Mouse (Mus musculus): ENCODE data around the gene Cds2. TPM values are rescaled to one million over a fixed set of nuclear protein-coding genes. Genes with fewer than 3 reads are reported as not detected.
"Not testable (repeated sequence)": the region's sequence is repeated elsewhere in the genome, so short reads cannot be mapped to it uniquely, and the experiment has no call there.

Cds2 gene
- polyA plus RNA-seq, 1 experiment from 2014 or later, result 33.5 TPM

- ATAC-seq (ENCODE audit: low FRiP score, low read depth), result no peak
- Histone ChIP-seq H3K27ac (replicated peaks) (no peak overlapping the region), H3K27me3 (no peaks in the 10 kb centered on the region), H3K9ac (replicated peaks) (no peak overlapping the region), H3K9me3 (no peaks in the 10 kb centered on the region), H3K36me3 (peaks cover 65% of the 10 kb centered on the region), H3K4me3 (no peak overlapping the region), H3K4me2 (replicated peaks) (no peak overlapping the region), H3K4me1 (no peaks in the 10 kb centered on the region)
- WGBS, result 91% methylated on average over 7 of the region's 7 CpGs
Measured at GRCm38 (mm10) chr2:132305165-132305564, 42.2 kb downstream of the Cds2 start.

GRCm38 (mm10) chr2:132305988-132306387, 43.0 kb downstream of the Cds2 start:
- no peaks in the 10 kb centered on the region for H3K9me3 ChIP-seq
- 65% methylated on average over 4 of the region's 4 CpGs for WGBS
- no peak overlapping the region for H3K27ac ChIP-seq (replicated peaks)
- no peak overlapping the region for H3K4me2 ChIP-seq (replicated peaks)
- H3K27me3 ChIP-seq, result no peaks in the 10 kb centered on the region
- peaks cover 64% of the 10 kb centered on the region for H3K36me3 ChIP-seq
- H3K9ac ChIP-seq (replicated peaks), result no peak overlapping the region
- no peak overlapping the region for H3K4me3 ChIP-seq
- no peak for ATAC-seq (ENCODE audit: low FRiP score, low read depth)
- no peaks in the 10 kb centered on the region for H3K4me1 ChIP-seq

GRCm38 (mm10) chr2:132307213-132307843, 44.4 kb downstream of the Cds2 start:
- H3K27ac ChIP-seq (replicated peaks), result no peak overlapping the region
- no peak overlapping the region for H3K4me3 ChIP-seq
- H3K9ac ChIP-seq (replicated peaks), result no peak overlapping the region
- H3K36me3 ChIP-seq, result peaks cover 50% of the 10 kb centered on the region
- ATAC-seq (ENCODE audit: low FRiP score, low read depth), result no peak
- H3K4me1 ChIP-seq, result no peaks in the 10 kb centered on the region
- no peaks in the 10 kb centered on the region for H3K9me3 ChIP-seq
- no peak overlapping the region for H3K4me2 ChIP-seq (replicated peaks)
- WGBS, result 96% methylated on average over 11 of the region's 11 CpGs
- no peaks in the 10 kb centered on the region for H3K27me3 ChIP-seq

- no peak overlapping the region for H3K9ac ChIP-seq (replicated peaks)
- H3K4me2 ChIP-seq (replicated peaks), result no peak overlapping the region
- H3K9me3 ChIP-seq, result no peaks in the 10 kb centered on the region
- no peak overlapping the region for H3K4me3 ChIP-seq
- H3K36me3 ChIP-seq, result peaks cover 42% of the 10 kb centered on the region
- H3K27me3 ChIP-seq, result no peaks in the 10 kb centered on the region
- no peak overlapping the region for H3K27ac ChIP-seq (replicated peaks)
- WGBS, result 97% methylated on average over 6 of the region's 6 CpGs
- no peaks in the 10 kb centered on the region for H3K4me1 ChIP-seq
- no peak for ATAC-seq (ENCODE audit: low FRiP score, low read depth)
Measured at GRCm38 (mm10) chr2:132308829-132309228, 45.9 kb downstream of the Cds2 start.

GRCm38 (mm10) chr2:132309398-132309930, 46.5 kb downstream of the Cds2 start:
- ATAC-seq (ENCODE audit: low FRiP score, low read depth), result no peak
- Histone ChIP-seq H3K4me2 (replicated peaks) (no peak overlapping the region), H3K36me3 (peaks cover 36% of the 10 kb centered on the region), H3K9ac (replicated peaks) (no peak overlapping the region), H3K9me3 (no peaks in the 10 kb centered on the region), H3K4me1 (no peaks in the 10 kb centered on the region), H3K4me3 (no peak overlapping the region), H3K27ac (replicated peaks) (no peak overlapping the region), H3K27me3 (no peaks in the 10 kb centered on the region)
- WGBS, result 97% methylated on average over 6 of the region's 6 CpGs

- ATAC-seq (ENCODE audit: low FRiP score, low read depth), result no peak
- no peak overlapping the region for H3K9ac ChIP-seq (replicated peaks)
- 80% methylated on average over 5 of the region's 5 CpGs for WGBS
- no peak overlapping the region for H3K4me2 ChIP-seq (replicated peaks)
- peaks cover 9% of the 10 kb centered on the region for H3K36me3 ChIP-seq
- no peaks in the 10 kb centered on the region for H3K9me3 ChIP-seq
- no peaks in the 10 kb centered on the region for H3K4me1 ChIP-seq
- H3K27me3 ChIP-seq, result no peaks in the 10 kb centered on the region
- no peak overlapping the region for H3K27ac ChIP-seq (replicated peaks)
- H3K4me3 ChIP-seq, result no peak overlapping the region
Measured at GRCm38 (mm10) chr2:132312616-132313015, 49.7 kb downstream of the Cds2 start.

GRCm38 (mm10) chr2:132313568-132313967, 50.6 kb downstream of the Cds2 start:
- Histone ChIP-seq H3K4me1 (no peaks in the 10 kb centered on the region), H3K27ac (replicated peaks) (no peak overlapping the region), H3K4me3 (no peak overlapping the region), H3K4me2 (replicated peaks) (no peak overlapping the region), H3K9me3 (no peaks in the 10 kb centered on the region), H3K27me3 (no peaks in the 10 kb centered on the region), H3K36me3 (peaks cover 7% of the 10 kb centered on the region), H3K9ac (replicated peaks) (no peak overlapping the region)
- WGBS, result 97% methylated on average over 2 of the region's 2 CpGs
- peak; percentile 42; the same call in 1 of the 2 replicates for ATAC-seq (ENCODE audit: low FRiP score, low read depth)

- not testable (repeated sequence) for H3K27ac ChIP-seq (replicated peaks); H3K4me2 ChIP-seq (replicated peaks); H3K9me3 ChIP-seq; ATAC-seq (ENCODE audit: low FRiP score, low read depth); H3K9ac ChIP-seq (replicated peaks); H3K4me1 ChIP-seq; H3K36me3 ChIP-seq; H3K4me3 ChIP-seq; H3K27me3 ChIP-seq
- 88% methylated on average over 8 of the region's 8 CpGs for WGBS
Measured at GRCm38 (mm10) chr2:132314057-132314456, 51.1 kb downstream of the Cds2 start.

- no peaks in the 10 kb centered on the region for H3K4me1 ChIP-seq
- ATAC-seq (ENCODE audit: low FRiP score, low read depth), result peak; percentile 62
- WGBS, result 39% methylated on average over 8 of the region's 8 CpGs
- H3K4me2 ChIP-seq (replicated peaks), result no peak overlapping the region
- H3K27me3 ChIP-seq, result no peaks in the 10 kb centered on the region
- no peak overlapping the region for H3K4me3 ChIP-seq
- H3K27ac ChIP-seq (replicated peaks), result no peak overlapping the region
- no peaks in the 10 kb centered on the region for H3K9me3 ChIP-seq
- no peaks in the 10 kb centered on the region for H3K36me3 ChIP-seq
- H3K9ac ChIP-seq (replicated peaks), result no peak overlapping the region
Measured at GRCm38 (mm10) chr2:132316041-132316808, 53.3 kb downstream of the Cds2 start.

GRCm38 (mm10) chr2:132317178-132317577, 54.2 kb downstream of the Cds2 start:
- Histone ChIP-seq H3K9me3 (no peaks in the 10 kb centered on the region), H3K36me3 (no peaks in the 10 kb centered on the region), H3K9ac (replicated peaks) (no peak overlapping the region), H3K4me1 (no peaks in the 10 kb centered on the region), H3K4me2 (replicated peaks) (no peak overlapping the region), H3K27ac (replicated peaks) (no peak overlapping the region), H3K27me3 (no peaks in the 10 kb centered on the region), H3K4me3 (no peak overlapping the region)
- 85% methylated on average over 1 of the region's 1 CpGs for WGBS
- ATAC-seq (ENCODE audit: low FRiP score, low read depth), result no peak

- no peak for ATAC-seq (ENCODE audit: low FRiP score, low read depth)
- Histone ChIP-seq H3K9ac (replicated peaks) (no peak overlapping the region), H3K4me1 (no peaks in the 10 kb centered on the region), H3K4me2 (replicated peaks) (no peak overlapping the region), H3K27ac (replicated peaks) (no peak overlapping the region), H3K9me3 (no peaks in the 10 kb centered on the region), H3K27me3 (no peaks in the 10 kb centered on the region), H3K4me3 (no peak overlapping the region), H3K36me3 (no peaks in the 10 kb centered on the region)
- WGBS, result 70% methylated on average over 5 of the region's 5 CpGs
Measured at GRCm38 (mm10) chr2:132320516-132320915, 57.6 kb downstream of the Cds2 start.

- Histone ChIP-seq H3K36me3 (no peaks in the 10 kb centered on the region), H3K9ac (replicated peaks) (no peak overlapping the region), H3K4me1 (no peaks in the 10 kb centered on the region), H3K27me3 (no peaks in the 10 kb centered on the region), H3K4me2 (replicated peaks) (no peak overlapping the region), H3K27ac (replicated peaks) (no peak overlapping the region), H3K4me3 (no peak overlapping the region), H3K9me3 (no peaks in the 10 kb centered on the region)
- 69% methylated on average over 4 of the region's 4 CpGs for WGBS
- ATAC-seq (ENCODE audit: low FRiP score, low read depth), result no peak
Measured at GRCm38 (mm10) chr2:132323541-132323940, 60.6 kb downstream of the Cds2 start.

All from midbrain, embryonic 12.5 days (tissue).